Mouse (Mus musculus) 3T3-L1 (cell line): ENCODE results near the gene Ptpn14.

Source experiments
- DNase-seq: peaks from one replicate; pipeline ENCODE4 v3.0.0-alpha.2; 2015; ENCODE audit warnings: low read depth, low spot score

Gene Ptpn14

GRCm38 (mm10) chr1:189767910-189768309, 39.8 kb downstream of the Ptpn14 start:
- DNase-seq: no peak

GRCm38 (mm10) chr1:189770516-189770915, 42.4 kb downstream of the Ptpn14 start:
- no peak for DNase-seq

DNA sequence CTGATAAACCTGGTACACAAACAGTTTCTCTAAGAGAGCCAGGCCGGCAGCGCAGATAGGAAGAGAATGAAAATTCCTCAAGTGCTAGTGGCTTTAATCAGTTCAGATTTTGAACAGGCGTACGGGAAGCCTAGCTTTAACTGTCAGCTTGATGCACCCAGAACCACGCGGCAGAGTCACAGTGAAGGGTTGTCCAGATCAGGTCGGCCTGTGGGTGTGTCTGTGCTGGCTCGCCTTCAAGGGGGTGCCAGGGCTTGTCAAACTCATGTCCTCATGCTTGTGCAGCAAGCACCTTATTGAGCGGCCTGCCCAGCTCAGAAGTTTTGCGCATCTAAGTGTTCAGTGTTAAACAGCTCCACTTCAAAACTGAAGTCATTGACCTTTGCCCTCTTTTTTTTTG, 44.6 kb downstream of the Ptpn14 start:
- DNase-seq: no peak

DNA sequence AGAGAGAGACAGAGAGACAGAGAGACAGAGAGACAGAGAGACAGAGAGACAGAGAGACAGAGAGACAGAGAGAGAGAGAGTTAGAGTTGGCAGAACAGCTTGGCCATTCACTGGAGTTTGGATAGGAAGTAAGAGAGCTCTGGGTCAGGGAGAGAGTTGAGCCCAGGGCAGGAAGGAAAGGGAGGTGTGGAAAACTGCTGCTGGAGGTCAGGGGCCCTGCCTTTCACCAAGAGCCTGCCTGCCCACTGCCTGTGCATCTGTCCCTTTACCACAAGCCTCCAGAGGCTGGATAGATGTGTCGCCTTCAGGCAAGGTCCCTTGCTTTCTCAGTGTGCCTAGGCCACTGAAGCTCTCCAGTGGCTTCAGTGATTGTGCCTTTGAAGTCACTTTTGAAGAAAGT, 46.7 kb downstream of the Ptpn14 start:
- no peak for DNase-seq

GRCm38 (mm10) chr1:189777207-189777606, 49.1 kb downstream of the Ptpn14 start:
- DNase-seq: peak; percentile 74

- DNase-seq: peak; percentile 81
Observed at GRCm38 (mm10) chr1:189778343-189778742, 50.3 kb downstream of the Ptpn14 start.

DNA sequence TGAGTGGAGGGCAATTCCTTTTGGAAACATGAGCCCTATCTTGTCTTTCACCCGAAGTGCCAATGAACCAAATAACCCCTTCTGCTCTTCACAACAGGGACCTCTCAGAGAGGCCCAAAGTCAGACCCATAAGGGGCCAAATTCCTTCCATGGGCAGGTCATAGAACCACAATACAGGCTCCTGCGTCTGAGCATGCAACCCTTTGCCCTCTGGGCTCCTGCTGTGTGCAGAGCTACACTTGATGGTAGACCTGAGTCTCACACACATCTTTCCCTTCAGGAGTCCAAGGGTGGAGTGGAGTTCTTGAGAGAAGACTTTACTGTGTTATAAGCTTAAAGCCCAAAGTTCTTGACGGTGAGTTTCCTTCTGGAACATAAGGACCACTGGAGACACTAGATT, 51.2 kb downstream of the Ptpn14 start:
- DNase-seq: no peak

- no peak for DNase-seq
Observed at GRCm38 (mm10) chr1:189781721-189782345, 53.8 kb downstream of the Ptpn14 start.

DNA sequence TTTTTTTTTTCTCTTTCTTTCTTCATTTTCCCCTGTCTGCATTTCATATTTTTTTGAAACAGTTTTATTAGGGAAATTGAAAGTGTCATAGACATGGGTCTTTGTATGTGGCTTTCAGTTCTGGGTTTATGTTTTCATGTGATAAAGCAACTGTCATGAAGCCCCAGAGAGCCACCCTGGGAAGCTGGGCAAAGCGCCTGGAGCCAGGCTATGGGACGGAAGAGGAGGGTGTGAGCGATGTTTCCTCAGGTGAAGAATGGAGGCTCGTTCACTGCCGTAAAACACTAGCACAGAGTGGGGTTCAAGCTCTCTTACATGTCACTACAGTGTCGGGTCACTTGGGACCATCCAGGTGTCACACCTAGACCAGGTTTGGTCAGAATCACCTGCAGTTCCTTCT, 54.6 kb downstream of the Ptpn14 start:
- no peak for DNase-seq

- no peak for DNase-seq
Observed at GRCm38 (mm10) chr1:189784503-189784902, 56.4 kb downstream of the Ptpn14 start.

- DNase-seq: no peak
Observed at GRCm38 (mm10) chr1:189786707-189787485, 58.8 kb downstream of the Ptpn14 start.

DNA sequence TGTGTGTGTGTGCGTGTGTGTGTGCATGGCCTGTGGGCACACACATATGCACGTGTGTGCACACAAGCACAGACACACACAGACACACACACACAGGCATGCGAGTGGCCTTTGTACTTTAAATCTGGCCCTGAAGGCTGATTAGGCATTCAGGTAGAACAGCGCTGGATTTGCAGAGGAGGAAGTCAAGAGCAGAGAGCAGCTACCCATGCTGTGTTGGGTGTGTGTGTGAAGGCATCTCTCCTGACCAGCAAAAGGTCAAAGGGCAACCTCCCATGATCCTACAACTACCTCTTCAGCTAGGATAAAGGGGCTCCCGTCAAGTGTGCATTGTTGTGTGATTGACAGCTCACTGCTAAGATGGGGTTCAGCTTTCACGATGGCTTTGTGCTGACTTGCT, 61.5 kb downstream of the Ptpn14 start:
- DNase-seq: no peak

DNA sequence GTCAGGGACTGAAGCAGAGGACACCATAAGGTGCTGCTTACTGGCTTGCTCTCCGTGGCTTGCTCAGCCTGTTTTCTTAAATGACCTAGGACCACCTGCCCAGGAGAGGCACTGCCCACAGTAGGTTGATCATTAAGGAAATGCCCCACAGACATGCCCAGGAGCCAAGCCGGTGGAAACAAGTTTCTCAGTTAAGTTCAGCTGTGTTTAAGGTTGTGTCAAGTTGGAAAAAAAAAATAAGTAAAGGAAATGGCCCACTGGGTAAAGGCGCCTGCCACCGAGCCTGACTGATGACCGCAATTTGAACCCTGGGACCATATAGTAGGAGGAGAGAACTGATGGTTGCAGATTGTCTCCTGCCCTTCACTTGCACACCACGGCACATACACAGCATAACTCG, 62.6 kb downstream of the Ptpn14 start:
- no peak for DNase-seq

GRCm38 (mm10) chr1:189791534-189792217, 63.6 kb downstream of the Ptpn14 start:
- DNase-seq: no peak

DNA sequence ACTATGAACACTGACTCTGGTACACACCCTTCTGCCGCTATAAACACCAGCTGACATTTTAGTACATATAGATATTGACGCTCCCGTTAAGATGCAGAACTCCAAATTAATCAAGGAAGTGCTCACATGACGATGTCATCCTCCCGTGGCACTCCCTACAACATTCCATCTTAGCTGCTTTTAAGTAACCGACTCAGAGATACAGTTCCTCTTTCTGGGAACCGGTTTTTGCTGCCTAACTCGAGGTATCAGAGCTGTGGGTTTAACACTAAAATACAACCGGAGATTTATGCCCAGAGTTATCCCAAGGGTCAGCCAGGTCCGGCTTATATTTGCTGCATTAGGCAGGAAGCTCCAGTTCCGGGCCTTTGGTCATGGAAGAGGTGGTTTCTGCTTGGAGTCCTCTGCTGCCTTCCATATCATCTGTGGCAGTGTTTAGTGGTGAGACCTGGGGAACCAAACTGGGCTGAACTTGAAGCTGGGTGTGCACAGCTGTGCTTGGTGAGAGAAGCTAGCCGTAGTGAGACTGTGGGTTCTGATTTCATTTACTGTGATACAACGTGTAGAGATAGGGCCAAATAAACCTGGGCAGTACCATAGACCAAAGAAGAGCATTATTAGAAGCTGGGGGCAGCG, 64.6 kb downstream of the Ptpn14 start:
- DNase-seq: no peak

DNA sequence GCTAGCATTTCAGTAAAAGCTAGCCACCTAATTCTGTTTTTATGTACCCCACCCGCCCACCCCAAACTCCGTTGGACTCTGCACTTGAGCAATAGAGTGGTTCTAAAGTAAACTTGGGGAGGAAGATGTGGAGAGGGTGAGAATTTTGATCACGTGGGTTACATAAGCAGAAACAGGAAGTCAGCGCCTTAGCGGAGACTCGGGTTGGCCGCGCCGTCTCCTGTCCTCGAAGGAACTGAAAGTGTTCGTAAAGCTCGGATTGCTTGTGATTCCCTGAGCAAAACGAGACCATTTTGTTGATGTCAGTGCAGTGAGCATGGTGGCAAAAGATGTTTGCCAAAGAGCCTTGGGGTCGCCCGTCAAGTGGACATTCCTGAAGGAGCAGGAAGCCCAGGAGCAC, 70.9 kb downstream of the Ptpn14 start:
- no peak for DNase-seq

DNA sequence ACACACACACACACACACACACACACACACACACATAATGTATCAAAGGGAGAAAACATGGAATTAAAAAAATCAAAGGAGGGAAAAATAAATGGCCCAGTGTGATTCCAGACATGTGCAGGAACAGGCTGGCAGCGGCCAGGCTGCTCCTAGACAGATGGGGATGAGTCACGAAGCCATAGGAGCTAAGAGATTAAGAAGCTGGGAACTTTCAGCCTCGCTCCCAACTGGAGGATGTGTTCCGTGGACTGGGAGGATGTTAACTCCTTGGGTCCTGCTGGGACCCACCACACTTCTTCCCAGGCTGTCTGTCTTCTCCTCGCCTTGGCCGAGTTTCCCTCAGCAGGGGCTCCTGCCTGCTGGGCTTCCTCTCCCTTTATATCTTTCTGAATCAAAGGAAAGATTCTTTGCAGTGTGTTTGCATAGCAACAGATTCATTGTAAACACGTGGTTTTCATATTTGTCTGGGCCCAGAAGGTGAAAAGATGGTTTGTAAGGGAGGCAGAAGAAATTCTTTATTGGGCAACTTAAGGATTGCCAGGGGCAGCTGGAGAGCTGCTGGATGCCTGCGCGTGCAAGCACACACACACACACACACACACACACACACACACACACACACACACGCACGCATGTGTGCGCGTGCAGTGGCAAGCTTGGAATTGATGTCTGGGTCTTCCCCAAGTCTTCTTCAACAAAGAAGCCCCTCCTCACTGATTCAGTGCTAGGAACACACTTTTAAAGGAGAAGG, 72.3 kb downstream of the Ptpn14 start:
- peak; percentile 88 for DNase-seq

GRCm38 (mm10) chr1:189801303-189801702, 73.2 kb downstream of the Ptpn14 start:
- DNase-seq: no peak

DNA sequence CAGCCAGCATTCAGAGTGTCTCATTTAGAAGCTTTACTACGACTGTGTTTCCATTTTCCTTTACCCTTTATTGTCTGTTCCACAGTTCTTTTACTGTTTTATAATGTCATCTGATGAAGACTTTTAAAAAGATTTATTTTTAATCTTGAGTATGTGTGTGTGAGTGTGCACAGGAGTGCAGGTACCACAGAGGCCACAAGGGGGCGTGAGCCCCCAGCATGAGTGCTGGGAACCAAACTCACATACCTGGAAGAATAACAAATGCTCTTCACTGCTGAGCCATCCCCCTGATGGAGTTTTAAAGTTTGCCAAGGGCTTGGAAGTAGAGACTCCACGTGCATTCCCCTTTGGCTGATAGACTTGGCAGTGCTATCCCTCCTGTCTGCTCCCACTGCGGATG, 74.5 kb downstream of the Ptpn14 start:
- DNase-seq: no peak

DNA sequence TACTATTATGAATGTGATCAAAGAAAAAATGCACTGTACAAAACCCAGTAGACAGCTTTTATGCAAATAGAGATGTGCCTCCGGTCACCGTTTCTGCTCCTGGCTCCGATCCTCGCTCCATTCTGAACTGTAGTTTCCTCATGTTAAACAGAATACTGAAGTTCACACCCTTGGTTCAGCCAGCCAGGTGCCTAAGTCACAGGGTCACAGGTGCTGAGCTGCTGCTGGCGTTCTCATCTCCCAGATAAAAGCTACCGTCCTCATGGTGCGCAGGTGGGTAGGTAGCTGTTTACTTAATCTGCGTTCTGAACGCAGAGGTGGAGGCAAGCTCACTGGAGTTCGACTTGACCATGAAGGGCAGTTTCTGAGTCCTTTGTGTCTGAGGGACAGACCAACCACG, 75.7 kb downstream of the Ptpn14 start:
- no peak for DNase-seq

DNA sequence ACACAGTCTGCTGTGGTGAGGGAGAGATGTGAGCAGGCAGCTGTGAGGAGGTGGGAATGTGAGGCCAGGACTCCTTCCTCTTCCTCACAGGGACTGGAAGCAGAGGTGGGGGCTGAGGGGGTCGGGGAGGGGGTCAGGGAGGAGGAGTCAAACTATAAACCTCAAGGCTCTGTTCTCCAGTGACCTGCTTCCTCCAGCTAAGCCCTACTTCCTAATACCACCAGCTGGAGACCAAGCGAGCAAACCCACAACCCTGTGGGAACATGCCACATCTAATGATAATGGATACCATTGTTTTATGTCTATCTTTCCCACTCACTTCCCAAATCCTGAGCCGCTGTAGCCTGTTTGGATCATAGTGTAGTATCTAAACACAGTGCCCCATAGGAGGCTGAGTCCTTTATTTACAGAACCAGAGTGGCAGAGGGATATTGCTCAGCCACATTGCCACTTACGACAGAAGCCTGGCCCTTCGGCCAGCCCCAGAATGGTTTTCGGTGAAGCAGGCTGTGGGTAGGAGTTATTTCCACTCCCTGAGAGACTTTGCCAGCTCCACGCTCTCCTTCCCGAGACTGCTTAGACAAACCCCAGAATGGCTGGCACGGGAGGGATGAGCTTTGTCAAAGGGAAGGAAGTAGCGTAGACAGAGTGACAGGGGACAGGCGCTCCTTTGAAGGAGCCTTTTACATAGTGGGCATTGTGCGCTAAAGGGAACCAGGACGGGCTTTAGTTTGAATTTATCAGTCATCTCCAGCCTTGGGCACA, 78.6 kb downstream of the Ptpn14 start:
- no peak for DNase-seq
